Mouse (Mus musculus) MEL-GATA-1-ER (cell line): ENCODE data around the gene H2-Oa.

ENCODE experiments used
- DNase-seq: peaks from one replicate; pipeline ENCODE4 v3.0.0-alpha.2; 2012; ENCODE audit warnings: low read depth; ENCODE audit errors: extremely low read depth

Gene H2-Oa

GRCm38 (mm10) chr17:34121879-34122187, 29.7 kb downstream of the H2-Oa start:
- no peak for DNase-seq

GRCm38 (mm10) chr17:34122188-34122984, 30.2 kb downstream of the H2-Oa start, which contains the start of gene Brd2:
TSS of gene Brd2 (minus strand) at chr17:34122634.
- DNase-seq, result no peak

GRCm38 (mm10) chr17:34123111-34123510, 31.0 kb downstream of the H2-Oa start:
- DNase-seq, result no peak

GRCm38 (mm10) chr17:34123518-34123917, 31.4 kb downstream of the H2-Oa start:
- DNase-seq, result no peak

GRCm38 (mm10) chr17:34124649-34125048, 32.5 kb downstream of the H2-Oa start:
- no peak for DNase-seq

- no peak for DNase-seq
Measured at GRCm38 (mm10) chr17:34126826-34127420, 34.8 kb downstream of the H2-Oa start.

- DNase-seq, result no peak
Measured at GRCm38 (mm10) chr17:34127475-34127874, 35.3 kb downstream of the H2-Oa start.

- no peak for DNase-seq
Measured at GRCm38 (mm10) chr17:34128264-34128937, 36.3 kb downstream of the H2-Oa start.

- no peak for DNase-seq
Measured at GRCm38 (mm10) chr17:34128944-34129791, 37.0 kb downstream of the H2-Oa start.

GRCm38 (mm10) chr17:34130073-34130947, 38.2 kb downstream of the H2-Oa start:
- DNase-seq, result no peak

- no peak for DNase-seq
Measured at GRCm38 (mm10) chr17:34131911-34132310, 39.8 kb downstream of the H2-Oa start.

- DNase-seq, result no peak
Measured at GRCm38 (mm10) chr17:34133289-34133688, 41.1 kb downstream of the H2-Oa start.

- DNase-seq, result no peak
Measured at GRCm38 (mm10) chr17:34134451-34134850, 42.3 kb downstream of the H2-Oa start.

- DNase-seq, result peak; percentile 98
Measured at GRCm38 (mm10) chr17:34135297-34136224, 43.4 kb downstream of the H2-Oa start.

GRCm38 (mm10) chr17:34137601-34138000, 45.5 kb downstream of the H2-Oa start:
- no peak for DNase-seq

GRCm38 (mm10) chr17:34138655-34139054, 46.5 kb downstream of the H2-Oa start:
- no peak for DNase-seq

GRCm38 (mm10) chr17:34139416-34139815, 47.3 kb downstream of the H2-Oa start:
- DNase-seq, result no peak

GRCm38 (mm10) chr17:34140240-34140639, 48.1 kb downstream of the H2-Oa start:
- no peak for DNase-seq

GRCm38 (mm10) chr17:34141448-34141847, 49.3 kb downstream of the H2-Oa start:
- DNase-seq, result no peak
